Mouse (Mus musculus): Measurements from ENCODE around the gene Nat8.
"Not testable (repeated sequence)": the region's sequence is repeated elsewhere in the genome, so short reads cannot be mapped to it uniquely, and the experiment has no call there.

DNA sequence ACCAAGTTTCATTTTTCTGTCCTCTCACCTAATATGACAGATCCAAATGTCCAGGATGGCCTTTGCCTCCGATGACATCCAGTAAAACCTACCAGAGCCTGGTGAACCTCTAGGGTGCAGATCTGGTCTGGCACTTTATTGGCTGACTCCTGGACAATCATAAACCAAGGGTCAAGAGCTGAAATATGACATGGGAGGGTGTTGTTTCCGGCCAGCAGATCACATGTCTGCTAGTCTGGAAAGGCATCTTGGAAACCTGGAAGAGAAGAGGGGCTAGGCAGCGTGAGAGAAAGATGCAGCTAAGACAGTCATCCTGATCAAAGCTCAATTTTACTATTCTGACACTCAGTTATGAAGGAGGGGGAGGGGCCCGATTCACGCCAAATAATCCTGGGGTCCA lies 37.1 kb upstream of the Nat8 start, which contains the start of gene Nat8f2:
- not testable (repeated sequence) for TF ChIP-seq CTCF (IDR thresholded peaks at IDR 0.05; ENCODE audit: borderline replicate concordance, insufficient read depth, low read depth, low read length); POLR2A (IDR thresholded peaks at IDR 0.05; ENCODE audit: borderline replicate concordance, insufficient read depth, low read length)

Data from cerebellum, adult 2 months (tissue).